In genomic region chr12:81630915-81631660, GRCm38 (mm10) we compare ENCODE assay signal across 8 mouse cellular contexts. TPM values are rescaled to one million over a fixed set of nuclear protein-coding genes. Genes with fewer than 3 reads are reported as not detected.
DNase-seq lines count a peak whose midpoint lies in the region; ATAC-seq and TF ChIP-seq lines count a peak whose summit lies in the region.

TSS of gene Ttc9 (plus strand) at chr12:81631249.

- DNase-seq in spleen, adult 2 months (ENCODE audit: low read depth in 1 of 2, low spot score in 2 of 2): no peak
- DNase-seq in spleen, postnatal 10 days (ENCODE audit: low spot score in 2 of 2): no peak
- DNase-seq in embryo, embryonic 10.5 days (ENCODE audit: low spot score): peak; percentile 67
- peak; percentile 6 to 7 for DNase-seq in heart, adult 9 months (ENCODE audit: low spot score in 2 of 2)
- peak; percentile 41 for DNase-seq in kidney, postnatal 14 days
- DNase-seq in liver, embryonic 13.5 days: no peak

- TF ChIP-seq CTCF in spleen, adult 2 months (IDR thresholded peaks at IDR 0.05; ENCODE audit: extremely low read depth, insufficient read depth, insufficient read length, insufficient replicate concordance): no peak

- peaks cover 3% of the 10 kb centered on the region; the same call in 1 of the 2 replicates for H3K4me1 ChIP-seq in spleen, adult 2 months (ENCODE audit: control insufficient read depth, insufficient read depth, insufficient read length)
- peaks cover 5% of the 10 kb centered on the region; the same call in 1 of the 2 replicates for H3K4me1 ChIP-seq in liver, embryonic 13.5 days (replicated peaks)
- H3K4me1 ChIP-seq in neural tube, embryonic 14.5 days (ENCODE audit: control insufficient read depth, insufficient read depth, low read length): 0 out of 2 replicates have a peak, but pooled peaks cover 13% of the 10 kb centered on the region

- H3K27ac ChIP-seq in spleen, adult 2 months (ENCODE audit: insufficient read depth, low read length): no peak within 1 kb of the TSS
- H3K27ac ChIP-seq in liver, embryonic 13.5 days: no peak within 1 kb of the TSS
- peak within 1 kb of the TSS; percentile 88 for H3K27ac ChIP-seq in neural tube, embryonic 14.5 days (ENCODE audit: low read depth, low read length)

- ATAC-seq in liver, embryonic 13.5 days (ENCODE audit: low read depth): no peak
- peak; percentile 82 for ATAC-seq in neural tube, embryonic 14.5 days (ENCODE audit: low read depth)
- ATAC-seq in erythroid progenitor cell, adult 5-6 weeks (replicated peaks; ENCODE audit: low FRiP score, poor library complexity, severe bottlenecking): no peak

- peak within 1 kb of the TSS; percentile 9; the same call in 1 of the 2 replicates for H3K4me3 ChIP-seq in spleen, adult 2 months (ENCODE audit: extremely low read depth, insufficient read depth, insufficient read length)
- H3K4me3 ChIP-seq in liver, embryonic 13.5 days (replicated peaks): peak within 1 kb of the TSS; percentile 48
- peak within 1 kb of the TSS; percentile 60 for H3K4me3 ChIP-seq in neural tube, embryonic 14.5 days (ENCODE audit: low read depth, low read length)

- WGBS in spleen, adult 2 months: 2% methylated on average over 81 of the region's 82 CpGs
- WGBS in liver, embryonic 13.5 days (ENCODE audit: insufficient replicate concordance): 1% methylated on average over 79 of the region's 82 CpGs
- under 1% methylated on average over 63 of the region's 82 CpGs for WGBS in neural tube, embryonic 14.5 days

- H3K9me3 ChIP-seq in liver, embryonic 13.5 days (replicated peaks): no peaks in the 10 kb centered on the region
- no peaks in the 10 kb centered on the region for H3K9me3 ChIP-seq in neural tube, embryonic 14.5 days (ENCODE audit: control insufficient read depth, low read length)

- no peaks in the 10 kb centered on the region for H3K36me3 ChIP-seq in spleen, adult 2 months (ENCODE audit: control insufficient read depth, insufficient read depth, low read length)
- no peaks in the 10 kb centered on the region for H3K36me3 ChIP-seq in liver, embryonic 13.5 days
- no peaks in the 10 kb centered on the region for H3K36me3 ChIP-seq in neural tube, embryonic 14.5 days (ENCODE audit: control insufficient read depth, insufficient read depth, low read length)

- H3K4me2 ChIP-seq in liver, embryonic 13.5 days: peak within 1 kb of the TSS; percentile 64
- H3K4me2 ChIP-seq in neural tube, embryonic 14.5 days (ENCODE audit: low read depth, low read length): peak within 1 kb of the TSS; percentile 82

- peaks cover 14% of the 10 kb centered on the region for H3K27me3 ChIP-seq in spleen, adult 2 months (ENCODE audit: control insufficient read depth, insufficient read depth, low read length)
- peaks cover 65% of the 10 kb centered on the region for H3K27me3 ChIP-seq in liver, embryonic 13.5 days
- H3K27me3 ChIP-seq in neural tube, embryonic 14.5 days (ENCODE audit: control insufficient read depth, insufficient read depth, low read length): no peaks in the 10 kb centered on the region

- H3K9ac ChIP-seq in liver, embryonic 13.5 days: no peak within 1 kb of the TSS
- peak within 1 kb of the TSS; percentile 80 for H3K9ac ChIP-seq in neural tube, embryonic 14.5 days (replicated peaks; ENCODE audit: low read depth, low read length)

- no peak for TF ChIP-seq POLR2A in spleen, adult 2 months (IDR thresholded peaks at IDR 0.05; ENCODE audit: low read depth, low read length)

RNA-seq across cellular contexts. Expression of gene Ttc9, which starts in this region (rescaled TPM):
- 0.33 and 0.40 TPM in 2 replicates for polyA plus RNA-seq in spleen, adult 2 months (2012; rRNA removed)
- 0.02 and 0.05 TPM in 2 replicates for polyA plus RNA-seq in liver, embryonic 13.5 days (2015; fragmentation: Nextera tagmentation; extraction: Ambion mirVana)
- polyA plus RNA-seq in neural tube, embryonic 14.5 days (2014; fragmentation: Nextera tagmentation; extraction: Ambion mirVana): 15.9 and 19.7 TPM in 2 replicates
- not detected in 2 replicates for total RNA-seq in erythroid progenitor cell, adult 5-6 weeks (2015; ENCODE audit: low replicate concordance)
- not detected in 2 replicates for total RNA-seq in erythroid progenitor cell, adult 5-6 weeks (2017; ENCODE audit: low replicate concordance)

Comparison
In these comparisons a context has a peak if more than half of its experiments do, and no peak if none do; other contexts are left out.
1. RNA of gene Ttc9 (polyA plus RNA-seq): 15.9 to 19.7 TPM in neural tube, embryonic 14.5 days; 0.33 to 0.40 TPM in spleen, adult 2 months and 0.02 to 0.05 TPM in liver, embryonic 13.5 days; every median in the first group is over 10 times any median in the second.
2. DNase-seq: peak in embryo, embryonic 10.5 days (single experiment), heart, adult 9 months (2 of 2) and kidney, postnatal 14 days (single experiment); none in spleen, adult 2 months (0 of 2), spleen, postnatal 10 days (0 of 2) and liver, embryonic 13.5 days (single experiment).
3. H3K4me3 ChIP-seq: peak in every context shown above with its lines; median percentile 60 in neural tube, embryonic 14.5 days; 48 in liver, embryonic 13.5 days; 9 in spleen, adult 2 months.